Mouse (Mus musculus): Measurements from ENCODE around the gene Parg. TPM values are rescaled to one million over a fixed set of nuclear protein-coding genes. Genes with fewer than 3 reads are reported as not detected.
"Not testable (repeated sequence)": the region's sequence is repeated elsewhere in the genome, so short reads cannot be mapped to it uniquely, and the experiment has no call there.

Parg gene
- polyA plus RNA-seq, 1 experiment from 2014 or later = 51.2 TPM

DNA sequence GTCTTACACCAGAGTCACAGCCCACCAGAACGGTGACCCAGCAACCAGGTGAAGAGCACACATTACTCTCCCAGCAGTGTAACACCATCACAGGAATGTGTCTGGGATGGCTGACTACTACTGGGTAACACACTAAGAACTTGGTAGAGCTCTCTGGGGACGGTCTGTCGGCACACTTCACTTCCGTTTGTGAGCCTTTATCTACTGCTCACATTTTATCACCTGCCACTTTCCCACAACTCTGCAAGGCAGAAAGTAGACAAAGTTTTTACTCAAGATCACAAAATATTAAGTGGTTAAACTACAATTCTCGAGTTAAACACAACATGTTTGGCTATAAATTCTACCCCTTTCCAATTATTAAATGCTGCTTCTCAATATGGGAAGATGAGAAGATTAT, 9.8 kb upstream of the Parg start:
- Histone ChIP-seq H3K4me1 (no peaks in the 10 kb centered on the region), H3K36me3 (replicated peaks) (peaks cover 94% of the 10 kb centered on the region), H3K27me3 (replicated peaks; ENCODE audit: low read depth, poor library complexity, severe bottlenecking) (no peaks in the 10 kb centered on the region), H3K4me3 (no peak overlapping the region), H3K9me3 (no peaks in the 10 kb centered on the region), H3K27ac (replicated peaks) (no peak overlapping the region)
- no peak for DNase-seq (ENCODE audit: low spot score)
- 93% methylated on average over 5 of the region's 5 CpGs for WGBS

DNA sequence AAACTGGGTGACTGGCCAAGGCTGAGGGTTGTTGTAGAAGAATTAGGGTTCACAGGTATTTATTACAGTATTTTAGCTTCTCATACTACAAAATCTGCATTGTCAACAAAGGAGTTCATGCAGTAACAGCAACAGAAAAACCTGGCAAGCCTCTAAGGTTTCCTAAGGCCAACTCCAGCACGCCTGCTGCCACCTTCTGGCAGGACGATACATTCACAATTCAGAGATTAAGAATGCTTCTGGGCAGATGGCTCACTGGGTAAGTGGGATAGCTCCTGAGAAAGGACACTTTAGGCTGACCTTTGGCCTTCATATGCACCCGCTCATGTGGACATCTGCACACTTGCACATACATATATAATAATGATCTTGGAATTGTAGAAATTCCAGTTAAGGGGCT, 9.3 kb upstream of the Parg start:
- Histone ChIP-seq H3K4me1 (no peaks in the 10 kb centered on the region), H3K27ac (replicated peaks) (no peak overlapping the region), H3K4me3 (no peak overlapping the region), H3K36me3 (replicated peaks) (peaks cover 94% of the 10 kb centered on the region), H3K27me3 (replicated peaks; ENCODE audit: low read depth, poor library complexity, severe bottlenecking) (no peaks in the 10 kb centered on the region), H3K9me3 (no peaks in the 10 kb centered on the region)
- DNase-seq (ENCODE audit: low spot score) = peak; percentile 48
- 58% methylated on average over 3 of the region's 3 CpGs for WGBS

DNA sequence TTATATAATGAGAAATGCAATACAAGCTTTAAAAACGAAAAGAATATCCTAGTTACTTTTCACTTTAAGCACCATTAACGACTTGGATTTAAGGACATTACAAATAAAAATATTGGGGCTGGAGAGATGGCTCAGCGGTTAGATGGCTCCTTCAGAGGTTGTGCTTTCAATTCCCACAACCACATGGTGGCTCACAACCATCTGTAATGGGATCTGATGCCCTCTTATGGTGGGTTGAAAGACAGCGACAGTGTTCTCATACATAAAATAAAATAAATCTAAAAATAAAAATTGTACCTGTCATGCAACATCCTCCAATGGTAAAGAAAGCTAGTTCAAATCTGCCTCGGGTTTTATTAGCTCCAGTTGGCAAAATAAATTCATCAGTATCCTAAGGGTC, 8.2 kb upstream of the Parg start:
- not testable (repeated sequence) for H3K27ac ChIP-seq (replicated peaks); H3K27me3 ChIP-seq (replicated peaks; ENCODE audit: low read depth, poor library complexity, severe bottlenecking); DNase-seq (ENCODE audit: low spot score); H3K4me1 ChIP-seq; H3K9me3 ChIP-seq; H3K4me3 ChIP-seq
- 83% methylated on average over 5 of the region's 5 CpGs for WGBS
- peaks cover 94% of the 10 kb centered on the region for H3K36me3 ChIP-seq (replicated peaks)

- H3K4me3 ChIP-seq = peak overlapping the region; percentile 99
- peaks cover 40% of the 10 kb centered on the region for H3K36me3 ChIP-seq (replicated peaks)
- no peaks in the 10 kb centered on the region for H3K27me3 ChIP-seq (replicated peaks; ENCODE audit: low read depth, poor library complexity, severe bottlenecking)
- WGBS = under 1% methylated on average over 26 of the region's 26 CpGs
- peaks cover 25% of the 10 kb centered on the region for H3K4me1 ChIP-seq
- H3K9me3 ChIP-seq = 0 out of 2 replicates have a peak, but pooled peaks cover 2% of the 10 kb centered on the region
- DNase-seq (ENCODE audit: low spot score) = peak; percentile 47
- H3K27ac ChIP-seq (replicated peaks) = peak overlapping the region; percentile 90
These were observed 395 bp upstream of the Parg start for GRCm38 (mm10) chr14:32201354-32201753.

GRCm38 (mm10) chr14:32226601-32227000, 24.9 kb downstream of the Parg start:
- Histone ChIP-seq H3K27ac (replicated peaks) (no peak overlapping the region), H3K9me3 (no peaks in the 10 kb centered on the region)

DNA sequence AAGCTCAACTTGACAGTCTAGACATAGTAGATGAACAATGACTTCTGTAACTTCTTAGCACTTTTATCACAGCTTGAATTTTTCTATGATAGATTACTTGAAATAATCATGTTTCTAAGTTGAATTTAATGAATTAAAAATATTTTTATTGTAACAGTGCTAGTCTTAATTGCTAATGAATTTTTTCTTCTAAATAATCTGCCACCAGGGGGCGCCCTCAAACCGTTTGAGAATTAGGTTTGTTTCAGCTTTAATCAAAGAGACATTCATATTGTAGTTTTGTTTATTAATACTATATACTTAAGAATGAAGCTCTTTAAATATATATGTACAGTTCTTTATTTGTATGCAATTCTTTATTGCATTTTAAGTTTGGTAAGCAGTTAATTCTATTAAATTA, 27.2 kb downstream of the Parg start:
- Histone ChIP-seq H3K27me3 (replicated peaks; ENCODE audit: low read depth, poor library complexity, severe bottlenecking) (no peaks in the 10 kb centered on the region), H3K4me3 (no peak overlapping the region), H3K4me1 (no peaks in the 10 kb centered on the region), H3K9me3 (no peaks in the 10 kb centered on the region), H3K27ac (replicated peaks) (no peak overlapping the region), H3K36me3 (replicated peaks) (peaks cover 19% of the 10 kb centered on the region)
- WGBS = 2% methylated on average over 2 of the region's 2 CpGs
- peak; percentile 55 for DNase-seq (ENCODE audit: low spot score)

More at GRCm38 (mm10) chr14:32226601-32227000, 24.9 kb downstream of the Parg start:
- no peaks in the 10 kb centered on the region for H3K27me3 ChIP-seq (replicated peaks; ENCODE audit: low read depth, poor library complexity, severe bottlenecking)
- no peak for DNase-seq (ENCODE audit: low spot score)
- no peak overlapping the region for H3K4me3 ChIP-seq
- no peaks in the 10 kb centered on the region for H3K4me1 ChIP-seq
- H3K36me3 ChIP-seq (replicated peaks) = peaks cover 19% of the 10 kb centered on the region

GRCm38 (mm10) chr14:32242401-32242800, 40.7 kb downstream of the Parg start:
- no peak for DNase-seq (ENCODE audit: low spot score)
- no peak overlapping the region for H3K4me3 ChIP-seq
- H3K36me3 ChIP-seq (replicated peaks) = peaks cover 40% of the 10 kb centered on the region
- no peaks in the 10 kb centered on the region for H3K9me3 ChIP-seq
- H3K27me3 ChIP-seq (replicated peaks; ENCODE audit: low read depth, poor library complexity, severe bottlenecking) = no peaks in the 10 kb centered on the region
- 0 out of 2 replicates have a peak, but pooled peaks cover 3% of the 10 kb centered on the region for H3K4me1 ChIP-seq
- WGBS = 80% methylated on average over 4 of the region's 4 CpGs
- no peak overlapping the region for H3K27ac ChIP-seq (replicated peaks)

- H3K4me1 ChIP-seq = 0 out of 2 replicates have a peak, but pooled peaks cover 3% of the 10 kb centered on the region
- 53% methylated on average over 2 of the region's 2 CpGs for WGBS
- no peaks in the 10 kb centered on the region for H3K9me3 ChIP-seq
- no peak for DNase-seq (ENCODE audit: low spot score)
- no peaks in the 10 kb centered on the region for H3K27me3 ChIP-seq (replicated peaks; ENCODE audit: low read depth, poor library complexity, severe bottlenecking)
- H3K27ac ChIP-seq (replicated peaks) = no peak overlapping the region
- H3K4me3 ChIP-seq = no peak overlapping the region
- peaks cover 31% of the 10 kb centered on the region for H3K36me3 ChIP-seq (replicated peaks)
These were observed 44.3 kb downstream of the Parg start for GRCm38 (mm10) chr14:32246019-32246418.

- no peak for DNase-seq (ENCODE audit: low spot score)
- no peak overlapping the region for H3K4me3 ChIP-seq
- H3K36me3 ChIP-seq (replicated peaks) = peaks cover 24% of the 10 kb centered on the region
- H3K27ac ChIP-seq (replicated peaks) = no peak overlapping the region
- WGBS = 92% methylated on average over 6 of the region's 6 CpGs
- no peaks in the 10 kb centered on the region for H3K9me3 ChIP-seq
- 0 out of 2 replicates have a peak, but pooled peaks cover 3% of the 10 kb centered on the region for H3K4me1 ChIP-seq
- H3K27me3 ChIP-seq (replicated peaks; ENCODE audit: low read depth, poor library complexity, severe bottlenecking) = no peaks in the 10 kb centered on the region
These were observed 47.9 kb downstream of the Parg start for GRCm38 (mm10) chr14:32249616-32250015.

- peaks cover 48% of the 10 kb centered on the region for H3K36me3 ChIP-seq (replicated peaks)
- no peaks in the 10 kb centered on the region for H3K27me3 ChIP-seq (replicated peaks; ENCODE audit: low read depth, poor library complexity, severe bottlenecking)
- WGBS = 82% methylated on average over 6 of the region's 6 CpGs
- no peak for DNase-seq (ENCODE audit: low spot score)
- no peaks in the 10 kb centered on the region for H3K4me1 ChIP-seq
- H3K27ac ChIP-seq (replicated peaks) = no peak overlapping the region
- no peak overlapping the region for H3K4me3 ChIP-seq
- no peaks in the 10 kb centered on the region for H3K9me3 ChIP-seq
These were observed 59.1 kb downstream of the Parg start for GRCm38 (mm10) chr14:32260830-32261229.

DNA sequence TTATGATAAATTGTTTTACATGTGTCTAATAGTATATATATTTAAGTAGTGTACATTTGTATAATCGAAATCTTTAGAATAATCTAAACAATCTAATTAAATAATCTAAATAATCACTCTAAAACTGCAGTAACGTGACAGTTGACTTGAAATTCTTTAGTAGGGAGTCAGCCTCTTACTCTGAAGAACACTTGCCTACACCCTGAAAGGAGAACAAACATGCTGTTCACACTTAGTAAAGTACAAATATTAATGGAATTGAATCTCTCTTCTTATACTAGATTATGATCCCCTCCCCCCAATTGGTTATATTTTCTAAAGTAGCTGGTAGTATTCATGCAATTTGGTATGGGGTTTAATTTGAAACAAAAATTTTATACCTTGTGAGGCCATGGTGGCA, 60.0 kb downstream of the Parg start:
- Histone ChIP-seq H3K27me3 (replicated peaks; ENCODE audit: low read depth, poor library complexity, severe bottlenecking) (no peaks in the 10 kb centered on the region), H3K27ac (replicated peaks) (no peak overlapping the region), H3K4me1 (no peaks in the 10 kb centered on the region), H3K36me3 (replicated peaks) (peaks cover 49% of the 10 kb centered on the region), H3K4me3 (no peak overlapping the region), H3K9me3 (no peaks in the 10 kb centered on the region)
- WGBS = 87% methylated on average over 2 of the region's 2 CpGs
- no peak for DNase-seq (ENCODE audit: low spot score)

- no peaks in the 10 kb centered on the region for H3K4me1 ChIP-seq
- no peak overlapping the region for H3K27ac ChIP-seq (replicated peaks)
- H3K36me3 ChIP-seq (replicated peaks) = peaks cover 32% of the 10 kb centered on the region
- H3K4me3 ChIP-seq = no peak overlapping the region
- H3K27me3 ChIP-seq (replicated peaks; ENCODE audit: low read depth, poor library complexity, severe bottlenecking) = no peaks in the 10 kb centered on the region
- no peaks in the 10 kb centered on the region for H3K9me3 ChIP-seq
- 70% methylated on average over 2 of the region's 2 CpGs for WGBS
- no peak for DNase-seq (ENCODE audit: low spot score)
These were observed 67.2 kb downstream of the Parg start for GRCm38 (mm10) chr14:32268999-32269398.

DNA sequence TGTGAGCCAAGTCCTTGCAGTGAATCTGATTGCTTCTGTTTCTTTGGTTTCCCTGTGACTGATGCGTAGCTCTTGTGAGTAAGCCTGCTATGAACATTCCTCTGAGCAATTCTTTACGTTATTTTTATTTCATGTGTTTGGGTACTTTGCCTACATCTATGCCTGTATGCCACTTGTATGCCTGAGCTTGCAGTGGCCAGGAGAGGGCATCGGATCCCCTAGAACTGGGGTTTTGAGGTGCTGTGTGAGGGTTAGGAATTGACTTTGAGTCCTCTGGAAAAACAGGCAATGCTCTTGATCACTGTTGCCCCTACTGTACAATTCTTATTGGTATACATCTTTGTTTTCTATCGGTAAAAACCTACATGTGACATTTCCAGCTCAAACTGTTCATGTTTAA, 67.8 kb downstream of the Parg start:
- no peaks in the 10 kb centered on the region for H3K9me3 ChIP-seq
- H3K36me3 ChIP-seq (replicated peaks) = peaks cover 33% of the 10 kb centered on the region
- H3K4me3 ChIP-seq = no peak overlapping the region
- WGBS = 87% methylated on average over 4 of the region's 4 CpGs
- H3K27ac ChIP-seq (replicated peaks) = no peak overlapping the region
- no peaks in the 10 kb centered on the region for H3K27me3 ChIP-seq (replicated peaks; ENCODE audit: low read depth, poor library complexity, severe bottlenecking)
- DNase-seq (ENCODE audit: low spot score) = no peak
- H3K4me1 ChIP-seq = no peaks in the 10 kb centered on the region

DNA sequence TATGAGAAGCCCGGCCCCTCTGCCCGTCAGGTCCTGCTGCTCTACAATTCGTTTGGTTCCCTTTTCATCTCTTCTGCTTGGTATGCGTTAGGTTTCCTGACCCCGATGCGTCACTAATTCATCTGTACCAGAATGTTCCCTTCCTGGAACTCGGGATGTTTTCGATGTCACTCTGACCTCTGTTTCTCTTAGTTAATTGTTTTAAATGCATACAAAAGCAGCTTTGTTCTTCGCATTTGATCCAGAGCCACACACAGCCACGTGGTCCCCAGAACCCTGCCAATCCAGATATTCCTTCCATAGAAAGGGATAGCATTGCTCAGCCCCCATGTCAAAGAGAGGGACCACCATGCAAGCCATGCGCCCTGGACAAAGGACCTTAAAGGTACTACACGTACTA, 99.9 kb downstream of the Parg start:
- H3K4me1 ChIP-seq = peaks cover 5% of the 10 kb centered on the region; the same call in 1 of the 2 replicates
- H3K27me3 ChIP-seq (replicated peaks; ENCODE audit: low read depth, poor library complexity, severe bottlenecking) = no peaks in the 10 kb centered on the region
- H3K36me3 ChIP-seq (replicated peaks) = peaks cover 30% of the 10 kb centered on the region
- H3K4me3 ChIP-seq = no peak overlapping the region
- DNase-seq (ENCODE audit: low spot score) = peak; percentile 26
- peak overlapping the region; percentile 14; the same call in 1 of the 2 replicates for H3K27ac ChIP-seq (replicated peaks)
- no peaks in the 10 kb centered on the region for H3K9me3 ChIP-seq
- WGBS = 47% methylated on average over 12 of the region's 12 CpGs
